Mouse (Mus musculus) ES-Bruce4 (cell line): ENCODE results near the gene 6030458C11Rik. TPM values are rescaled to one million over a fixed set of nuclear protein-coding genes. Genes with fewer than 3 reads are reported as not detected.

Experiments
- H3K27ac ChIP-seq: 2 replicates; pipeline ENCODE4 v1.5.1; 2012; ENCODE audit warnings: low read length, inconsistent platforms; ENCODE audit not compliant: insufficient read depth
- H3K27me3 ChIP-seq: 2 replicates; pipeline ENCODE4 v1.6.1; 2012; ENCODE audit warnings: mild to moderate bottlenecking, low read length, inconsistent platforms; ENCODE audit not compliant: control insufficient read depth, poor library complexity, insufficient read depth, severe bottlenecking
- H3K36me3 ChIP-seq: 2 replicates; pipeline ENCODE4 v1.6.1; 2012; ENCODE audit warnings: inconsistent platforms, mild to moderate bottlenecking, low read length, moderate library complexity; ENCODE audit not compliant: control insufficient read depth, poor library complexity, insufficient read depth, severe bottlenecking
- H3K4me1 ChIP-seq: one replicate; pipeline ENCODE4 v1.8.1; 2011; ENCODE audit warnings: low read length; ENCODE audit not compliant: control insufficient read depth, insufficient read depth
- H3K4me3 ChIP-seq: 2 replicates; pipeline ENCODE4 v1.5.1; 2011; ENCODE audit warnings: low read depth, mild to moderate bottlenecking, low read length
- H3K9ac ChIP-seq: 2 replicates; pipeline ENCODE4 v1.6.1; 2012; ENCODE audit warnings: low read depth, mild to moderate bottlenecking, inconsistent platforms; ENCODE audit not compliant: poor library complexity, severe bottlenecking
- H3K9me3 ChIP-seq: replicated peaks from 2 replicates; pipeline ENCODE4 v1.6.1; 2012; ENCODE audit warnings: mild to moderate bottlenecking, low read length, inconsistent platforms; ENCODE audit not compliant: control insufficient read depth, poor library complexity, insufficient read depth, severe bottlenecking
- CTCF ChIP-seq: IDR thresholded peaks from one replicate; pipeline ENCODE4 v1.8.1; 2011; ENCODE audit warnings: low read depth, low read length
- EP300 ChIP-seq: IDR thresholded peaks from 2 replicates; pipeline ENCODE4 v1.6.1; 2011; ENCODE audit warnings: low read depth, low read length; ENCODE audit not compliant: insufficient read depth
- POLR2A ChIP-seq: IDR thresholded peaks from one replicate; pipeline ENCODE4 v1.8.1; 2011; ENCODE audit warnings: low read length; ENCODE audit not compliant: insufficient read depth
- polyA plus RNA-seq: library from polyadenylated mRNA; stranded (reverse); fragments of >200 nt; gene quantifications from 2 replicates; pipeline ENCODE4 v1.2.4, GENCODE M21; 2011; ENCODE audit warnings: low read depth; ENCODE audit not compliant: missing spikeins, insufficient read depth, insufficient read length

6030458C11Rik gene
- polyA plus RNA-seq, result 49.5 and 54.8 TPM in 2 replicates

DNA sequence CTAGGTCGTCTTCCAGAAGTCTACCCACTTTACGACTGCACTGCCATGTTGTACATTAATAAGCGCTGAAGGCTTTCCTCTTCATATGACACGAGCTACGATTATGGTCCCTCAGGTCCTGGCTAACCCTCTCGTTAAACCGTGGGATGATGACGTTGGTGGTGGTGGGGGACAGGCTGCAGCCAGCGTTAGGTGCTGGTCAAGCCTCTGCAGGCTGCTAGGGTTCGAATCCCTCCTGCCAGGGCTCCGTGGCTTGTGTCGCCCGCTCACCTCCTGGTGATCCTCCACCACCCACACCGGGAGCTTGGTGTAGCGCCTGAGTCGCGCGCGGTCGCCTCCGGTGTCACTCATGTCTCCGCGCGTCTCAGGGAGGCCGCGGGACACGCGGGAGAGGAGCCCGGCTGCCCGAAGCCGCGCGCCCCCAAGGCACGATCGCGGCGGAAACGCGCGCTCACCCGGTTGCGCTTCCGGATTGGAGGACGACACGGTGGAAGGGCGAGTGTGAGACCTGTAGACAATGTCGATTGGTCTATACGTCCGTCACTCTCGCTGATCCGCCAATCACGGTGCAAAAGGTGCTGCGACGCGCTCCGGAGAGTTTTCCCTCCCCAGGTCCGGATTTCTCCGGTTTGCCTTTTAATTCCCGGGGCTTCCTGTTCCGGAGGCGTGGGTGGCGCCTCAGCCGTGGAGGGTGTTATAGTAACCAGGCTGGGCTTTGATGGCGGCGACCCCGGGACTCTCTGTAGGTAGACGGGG, at the start of gene 6030458C11Rik, which contains the start of gene Drosha:
Gene 6030458C11Rik, minus strand, starts transcription at position 453 of the 756 bp plus-strand sequence.
Gene Drosha, plus strand, starts transcription at position 619 of the 756 bp plus-strand sequence.
- H3K27me3 ChIP-seq, result no peaks in the 10 kb centered on the region
- peak within 1 kb of the TSS; percentile 47; the same call in 1 of the 2 replicates for H3K27ac ChIP-seq
- peak within 1 kb of the TSS; percentile 89 for H3K9ac ChIP-seq
- H3K4me3 ChIP-seq, result peak within 1 kb of the TSS; percentile 98
- H3K9me3 ChIP-seq, result no peaks in the 10 kb centered on the region
- no peaks in the 10 kb centered on the region for H3K4me1 ChIP-seq
- peaks cover 43% of the 10 kb centered on the region for H3K36me3 ChIP-seq
- TF ChIP-seq EP300 (0 out of 2 replicates have a peak, but pooled peaks have one; percentile 33), CTCF (no peak), POLR2A (peak; percentile 13)

DNA sequence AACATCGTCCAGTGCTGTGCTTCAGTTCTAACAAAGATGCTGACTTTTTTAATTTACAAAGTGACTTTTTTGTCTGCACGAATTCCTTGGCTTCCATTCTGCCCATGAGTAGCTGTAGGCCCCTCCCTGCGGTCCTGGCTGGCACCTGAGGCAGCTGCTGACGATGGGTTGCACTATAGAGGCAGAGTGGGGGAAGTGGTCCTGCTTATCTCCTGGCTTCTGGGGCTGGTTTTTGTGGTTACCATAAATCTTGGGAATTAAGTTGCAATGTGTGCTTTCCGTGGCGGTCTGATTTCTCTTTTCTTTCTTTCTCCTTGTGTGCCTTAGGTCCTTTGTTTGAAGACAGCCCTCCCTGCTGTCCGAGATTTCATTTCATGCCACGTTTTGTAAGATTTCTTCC, 42.8 kb upstream of the 6030458C11Rik start:
- H3K9ac ChIP-seq, result no peak overlapping the region
- H3K9me3 ChIP-seq, result no peaks in the 10 kb centered on the region
- H3K36me3 ChIP-seq, result peaks cover 49% of the 10 kb centered on the region
- no peak overlapping the region for H3K27ac ChIP-seq
- TF ChIP-seq EP300 (no peak), CTCF (no peak), POLR2A (no peak)
- no peak overlapping the region for H3K4me3 ChIP-seq
- H3K27me3 ChIP-seq, result no peaks in the 10 kb centered on the region
- H3K4me1 ChIP-seq, result no peaks in the 10 kb centered on the region

DNA sequence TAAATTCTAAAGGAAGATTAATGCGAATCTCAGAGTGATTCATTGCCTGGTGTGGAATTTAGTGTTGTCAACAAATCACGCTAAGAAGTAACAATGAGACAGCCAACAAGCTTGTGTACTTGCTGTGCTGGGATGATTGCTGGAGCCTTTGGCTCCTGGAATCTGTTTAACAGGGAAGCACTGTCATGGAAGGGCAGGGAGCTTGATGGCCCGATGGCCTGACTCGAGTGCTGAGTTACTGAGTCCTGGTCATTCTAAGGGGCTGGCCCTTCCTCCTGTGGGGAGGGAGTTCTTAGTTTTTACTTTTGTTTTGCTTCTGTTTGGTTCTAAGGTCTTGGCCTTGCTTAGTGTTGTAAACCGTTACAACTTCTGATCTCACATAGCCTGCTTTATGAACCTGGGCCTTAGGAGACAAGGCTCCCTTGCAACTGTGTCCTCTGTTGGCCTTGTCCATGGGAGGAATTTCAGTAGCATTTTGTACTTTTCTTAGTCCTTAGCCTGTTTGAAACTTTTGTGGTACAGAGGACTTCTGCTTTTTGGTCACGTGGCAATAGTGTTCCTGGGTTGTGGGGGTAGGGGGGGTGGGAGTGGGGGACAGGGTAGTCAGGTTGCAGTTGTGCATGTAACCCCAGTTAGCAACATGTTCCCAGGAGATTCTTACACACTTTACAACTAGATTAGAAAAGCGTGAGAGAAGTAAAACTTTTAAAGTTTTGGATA, 41.3 kb upstream of the 6030458C11Rik start:
- H3K4me3 ChIP-seq, result no peak overlapping the region
- TF ChIP-seq CTCF (no peak), EP300 (no peak), POLR2A (no peak)
- no peak overlapping the region for H3K9ac ChIP-seq
- peaks cover 59% of the 10 kb centered on the region for H3K36me3 ChIP-seq
- H3K27ac ChIP-seq, result no peak overlapping the region
- H3K9me3 ChIP-seq, result no peaks in the 10 kb centered on the region
- no peaks in the 10 kb centered on the region for H3K4me1 ChIP-seq
- H3K27me3 ChIP-seq, result no peaks in the 10 kb centered on the region

DNA sequence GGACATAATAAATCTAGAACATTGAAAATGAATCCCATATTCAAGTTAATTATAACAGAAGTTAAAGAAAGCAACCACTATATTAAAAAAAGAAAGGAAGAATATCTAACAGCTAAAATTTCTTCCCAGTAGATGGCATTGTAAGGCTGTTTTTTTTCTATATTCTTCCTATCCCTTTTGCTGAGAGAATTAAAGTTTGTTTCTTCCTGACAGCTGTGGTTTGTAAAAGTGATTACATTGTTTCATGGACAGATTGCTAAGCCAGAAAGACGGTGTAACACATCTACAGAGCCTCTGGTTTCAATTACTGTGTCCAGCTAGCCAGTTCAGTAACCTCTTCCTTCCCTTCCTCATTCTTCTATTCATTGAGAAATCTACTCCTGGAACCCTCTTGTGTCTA, 39.2 kb upstream of the 6030458C11Rik start:
- Histone ChIP-seq H3K36me3 (peaks cover 69% of the 10 kb centered on the region), H3K9me3 (no peaks in the 10 kb centered on the region), H3K27me3 (no peaks in the 10 kb centered on the region), H3K27ac (no peak overlapping the region), H3K4me3 (no peak overlapping the region), H3K4me1 (no peaks in the 10 kb centered on the region), H3K9ac (no peak overlapping the region)
- no peak for TF ChIP-seq CTCF
- no peak for TF ChIP-seq POLR2A
- TF ChIP-seq EP300, result no peak

DNA sequence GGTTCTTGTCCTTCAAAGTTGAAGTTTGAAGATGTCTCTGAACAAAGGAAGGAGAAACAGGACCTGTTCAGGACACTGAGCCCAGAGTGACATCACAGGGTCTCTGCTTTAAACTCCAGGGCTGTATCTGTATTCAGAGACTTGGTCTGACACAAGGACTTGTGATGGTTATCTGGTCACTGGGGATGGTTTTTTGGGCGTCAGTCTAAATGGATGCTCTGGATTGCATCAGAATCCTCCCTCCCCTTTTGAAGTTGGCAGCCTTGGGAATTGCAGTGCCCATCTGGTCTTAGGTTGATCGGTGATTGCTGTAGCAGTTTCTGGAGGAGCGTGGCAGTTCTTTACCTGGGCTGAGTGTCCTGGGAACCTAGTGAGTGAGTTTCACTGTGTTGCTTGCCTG, 37.6 kb upstream of the 6030458C11Rik start:
- Histone ChIP-seq H3K27ac (no peak overlapping the region), H3K36me3 (peaks cover 69% of the 10 kb centered on the region), H3K4me3 (no peak overlapping the region), H3K27me3 (no peaks in the 10 kb centered on the region), H3K4me1 (no peaks in the 10 kb centered on the region), H3K9ac (no peak overlapping the region), H3K9me3 (no peaks in the 10 kb centered on the region)
- no peak for TF ChIP-seq POLR2A
- no peak for TF ChIP-seq CTCF
- no peak for TF ChIP-seq EP300

DNA sequence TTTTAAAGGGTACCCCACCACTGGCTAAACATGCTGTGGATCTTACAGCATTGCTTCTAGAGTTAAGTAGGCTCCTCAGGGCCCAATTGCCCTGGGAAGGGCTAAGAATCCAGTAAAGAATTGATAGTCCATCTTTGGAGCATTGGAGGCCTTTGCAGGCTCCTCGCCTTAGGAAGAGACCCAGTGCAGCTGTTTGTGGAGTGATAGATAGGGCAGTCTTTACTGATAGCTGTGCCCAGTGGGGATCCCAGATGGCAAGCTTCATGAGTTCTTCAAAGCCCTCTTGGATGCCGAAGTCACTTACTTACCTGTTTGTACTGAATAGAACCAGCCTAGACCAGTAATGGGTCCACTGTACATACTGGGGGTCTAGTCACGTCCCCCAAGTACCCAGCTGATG, 34.2 kb upstream of the 6030458C11Rik start:
- TF ChIP-seq POLR2A, result no peak
- no peak for TF ChIP-seq EP300
- TF ChIP-seq CTCF, result no peak
- Histone ChIP-seq H3K9ac (no peak overlapping the region), H3K9me3 (no peaks in the 10 kb centered on the region), H3K27me3 (no peaks in the 10 kb centered on the region), H3K4me1 (no peaks in the 10 kb centered on the region), H3K27ac (no peak overlapping the region), H3K36me3 (peaks cover 62% of the 10 kb centered on the region), H3K4me3 (no peak overlapping the region)
